Mouse (Mus musculus) C2C12 (cell line): ENCODE results near the gene Scd2. TPM values are rescaled to one million over a fixed set of nuclear protein-coding genes. Genes with fewer than 3 reads are reported as not detected.

Source experiments
- H3K27me3 ChIP-seq: one replicate; pipeline ENCODE4 v1.6.1; 2011; ENCODE audit not compliant: control insufficient read depth, insufficient read depth, insufficient read length
- H3K36me3 ChIP-seq: one replicate; pipeline ENCODE4 v1.6.1; 2011; ENCODE audit not compliant: control insufficient read depth, insufficient read depth
- H3K4me3 ChIP-seq: one replicate; pipeline ENCODE4 v1.5.1; 2011; ENCODE audit warnings: mild to moderate bottlenecking, control low read depth; ENCODE audit not compliant: poor library complexity, insufficient read depth, severe bottlenecking
- H3K79me2 ChIP-seq: one replicate; pipeline ENCODE4 v1.6.1; 2011; ENCODE audit not compliant: control insufficient read depth, insufficient read depth
- H3K79me3 ChIP-seq: one replicate; pipeline ENCODE4 v1.6.1; 2011; ENCODE audit warnings: low read depth, control low read depth
- H3ac ChIP-seq: one replicate; pipeline ENCODE3; 2011; ENCODE audit warnings: low read depth; ENCODE audit not compliant: control insufficient read depth, insufficient read length
- CEBPB ChIP-seq: IDR thresholded peaks from one replicate; pipeline ENCODE4 v1.6.1; 2011; ENCODE audit warnings: low read depth, mild to moderate bottlenecking, control low read depth, moderate library complexity
- CTCF ChIP-seq: IDR thresholded peaks from one replicate; pipeline ENCODE4 v1.5.1; 2011; ENCODE audit not compliant: control insufficient read depth, insufficient read depth, insufficient read length
- FOSL1 ChIP-seq: IDR thresholded peaks from one replicate; pipeline ENCODE4 v1.8.0; 2011; ENCODE audit warnings: mild to moderate bottlenecking, low read length; ENCODE audit not compliant: poor library complexity, insufficient read depth, severe bottlenecking
- MAX ChIP-seq: IDR thresholded peaks from one replicate; pipeline ENCODE4 v1.6.1; 2011; ENCODE audit warnings: mild to moderate bottlenecking, control low read depth
- MYOD1 ChIP-seq: IDR thresholded peaks from one replicate; pipeline ENCODE4 v1.6.1; 2011; ENCODE audit warnings: low read depth; ENCODE audit not compliant: control insufficient read depth, insufficient read length
- MYOG ChIP-seq: IDR thresholded peaks from one replicate; pipeline ENCODE4 v1.6.1; 2011; ENCODE audit not compliant: control insufficient read depth, insufficient read length; ENCODE audit errors: extremely low read depth
- USF1 ChIP-seq: IDR thresholded peaks from one replicate; pipeline ENCODE4 v1.6.1; 2011; ENCODE audit warnings: low read depth, mild to moderate bottlenecking, control low read depth, moderate library complexity
- long read RNA-seq, 2 experiments: library from polyadenylated mRNA; unstranded; transcript quantifications; one replicate each; pipeline ENCODE4 v2.0.0; 2019 to 2020
- polyA plus RNA-seq: library from polyadenylated mRNA; unstranded; fragments of >200 nt; fragmentation: generic; extraction: Trizol; gene quantifications from one replicate; pipeline ENCODE4 v1.2.1, GENCODE M21; 2012; ENCODE audit warnings: missing spikeins

Gene Scd2
- 144 TPM for polyA plus RNA-seq
- long read RNA-seq, experiment 1, full-length matches to known transcripts = 12 of 121 reads
- long read RNA-seq, experiment 1, partial matches to known transcripts = 2 of 121 reads
- long read RNA-seq, experiment 1, other reads (novel, unspliced or antisense) = 107 of 121 reads
- long read RNA-seq, experiment 2, full-length matches to known transcripts = 366 of 417 reads
- long read RNA-seq, experiment 2, partial matches to known transcripts = 12 of 417 reads
- long read RNA-seq, experiment 2, other reads (novel, unspliced or antisense) = 39 of 417 reads

- TF ChIP-seq MAX (peak; percentile 41), CEBPB (no peak), CTCF (no peak)
- Histone ChIP-seq H3K36me3 (peaks cover 33% of the 10 kb centered on the region), H3K27me3 (no peaks in the 10 kb centered on the region), H3K79me2 (peaks cover 44% of the 10 kb centered on the region), H3K4me3 (peak within 1 kb of the TSS; percentile 85), H3K79me3 (peaks cover 43% of the 10 kb centered on the region), H3ac (peak within 1 kb of the TSS; percentile 77)
Measured at GRCm38 (mm10) chr19:44292941-44293768, at the start of gene Scd2. TSS of gene Scd2 (plus strand) at chr19:44293674.

- H3ac ChIP-seq = no peak overlapping the region
- no peak overlapping the region for H3K4me3 ChIP-seq
- H3K27me3 ChIP-seq = no peaks in the 10 kb centered on the region
- H3K79me3 ChIP-seq = peaks cover 3% of the 10 kb centered on the region
- H3K36me3 ChIP-seq = no peaks in the 10 kb centered on the region
- no peak for TF ChIP-seq CTCF
- no peak for TF ChIP-seq FOSL1
- TF ChIP-seq USF1 = no peak
- no peak for TF ChIP-seq CEBPB
- TF ChIP-seq MAX = no peak
- TF ChIP-seq MYOG = no peak
- no peak for TF ChIP-seq MYOD1
- no peaks in the 10 kb centered on the region for H3K79me2 ChIP-seq
Measured at GRCm38 (mm10) chr19:44245761-44246171, 47.7 kb upstream of the Scd2 start.

GRCm38 (mm10) chr19:44246341-44246911 is 47.0 kb upstream of the Scd2 start:
- Histone ChIP-seq H3K79me3 (peaks cover 3% of the 10 kb centered on the region), H3K27me3 (no peaks in the 10 kb centered on the region), H3K79me2 (no peaks in the 10 kb centered on the region), H3ac (no peak overlapping the region), H3K36me3 (no peaks in the 10 kb centered on the region), H3K4me3 (no peak overlapping the region)
- TF ChIP-seq MAX (no peak), FOSL1 (no peak), MYOG (no peak), MYOD1 (no peak), CTCF (no peak), CEBPB (no peak), USF1 (no peak)

GRCm38 (mm10) chr19:44247281-44248080 is 46.0 kb upstream of the Scd2 start:
- peak overlapping the region; percentile 63 for H3ac ChIP-seq
- peak overlapping the region; percentile 23 for H3K4me3 ChIP-seq
- TF ChIP-seq USF1 (no peak), CTCF (no peak), MAX (no peak), CEBPB (no peak)
- peaks cover 3% of the 10 kb centered on the region for H3K79me3 ChIP-seq
- no peaks in the 10 kb centered on the region for H3K27me3 ChIP-seq
- H3K79me2 ChIP-seq = no peaks in the 10 kb centered on the region
- no peaks in the 10 kb centered on the region for H3K36me3 ChIP-seq

GRCm38 (mm10) chr19:44248081-44248853 is 45.2 kb upstream of the Scd2 start:
- H3ac ChIP-seq = peak overlapping the region; percentile 63
- H3K79me3 ChIP-seq = peaks cover 3% of the 10 kb centered on the region
- H3K79me2 ChIP-seq = no peaks in the 10 kb centered on the region
- H3K4me3 ChIP-seq = peak overlapping the region; percentile 26
- TF ChIP-seq USF1 (peak; percentile 78), MYOD1 (no peak), CEBPB (peak; percentile 11), MAX (no peak), MYOG (no peak), CTCF (no peak), FOSL1 (no peak)
- no peaks in the 10 kb centered on the region for H3K36me3 ChIP-seq
- H3K27me3 ChIP-seq = no peaks in the 10 kb centered on the region
